Comparison of ENCODE assay signal across 8 mouse cellular contexts in the genomic region with DNA sequence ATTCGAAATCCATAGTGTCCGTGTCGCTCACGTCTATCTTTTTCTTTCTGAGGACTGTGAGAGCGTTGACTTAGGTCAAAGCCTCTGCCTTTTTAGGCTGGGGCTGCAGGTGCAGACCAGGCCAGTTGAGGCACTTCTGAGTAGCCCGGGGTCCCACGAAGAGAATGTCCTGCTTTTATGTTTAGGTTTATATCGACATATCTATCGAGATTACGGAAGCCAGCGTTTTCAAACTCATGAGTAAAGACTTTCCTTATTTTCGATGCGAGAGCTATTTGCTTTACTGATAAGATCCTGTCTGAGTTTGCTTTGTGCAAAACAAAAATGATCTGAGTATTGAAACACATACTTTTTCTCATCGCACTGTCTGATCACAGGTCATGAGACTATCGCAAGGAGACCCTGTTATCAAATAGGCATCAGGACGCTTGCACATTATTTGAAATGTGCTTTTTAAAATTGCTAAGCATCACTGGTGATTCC. TPM values are rescaled to one million over a fixed set of nuclear protein-coding genes. Genes with fewer than 3 reads are reported as not detected.
DNase-seq lines count a peak whose midpoint lies in the region; ATAC-seq lines count a peak whose summit lies in the region.

No protein-coding gene starts in this region.

- H3K27me3 ChIP-seq in lung, embryonic 16.5 days (ENCODE audit: control insufficient read depth, insufficient read depth, low read depth, low read length): peaks cover 43% of the 10 kb centered on the region
- H3K27me3 ChIP-seq in embryonic facial prominence, embryonic 12.5 days: peaks cover 50% of the 10 kb centered on the region
- peaks cover 72% of the 10 kb centered on the region for H3K27me3 ChIP-seq in limb, embryonic 13.5 days

- H3K27ac ChIP-seq in lung, embryonic 16.5 days (ENCODE audit: low read length): no peak overlapping the region; the same call in 1 of the 2 replicates
- no peak overlapping the region for H3K27ac ChIP-seq in embryonic facial prominence, embryonic 12.5 days
- H3K27ac ChIP-seq in limb, embryonic 13.5 days: no peak overlapping the region

- peak overlapping the region; percentile 71 for H3K4me3 ChIP-seq in lung, embryonic 16.5 days (ENCODE audit: low read length)
- peak overlapping the region; percentile 63 for H3K4me3 ChIP-seq in embryonic facial prominence, embryonic 12.5 days
- peak overlapping the region; percentile 64 for H3K4me3 ChIP-seq in limb, embryonic 13.5 days

- no peak for ATAC-seq in lung, embryonic 16.5 days (ENCODE audit: low read depth)
- ATAC-seq in embryonic facial prominence, embryonic 12.5 days (ENCODE audit: insufficient number of reproducible peaks, insufficient read depth, low FRiP score, low TSS enrichment): no peak
- ATAC-seq in limb, embryonic 13.5 days (ENCODE audit: low FRiP score, low read depth): no peak

- H3K36me3 ChIP-seq in lung, embryonic 16.5 days (ENCODE audit: control insufficient read depth, insufficient read depth, low read length): no peaks in the 10 kb centered on the region
- H3K36me3 ChIP-seq in embryonic facial prominence, embryonic 12.5 days: no peaks in the 10 kb centered on the region
- H3K36me3 ChIP-seq in limb, embryonic 13.5 days: no peaks in the 10 kb centered on the region

- DNase-seq in lung, postnatal 10 days: no peak
- peak; percentile 45 for DNase-seq in retina, embryonic 14.5 days (ENCODE audit: low spot score)
- no peak for DNase-seq in right cerebral cortex, postnatal 10 days (ENCODE audit: low spot score in 2 of 2)
- DNase-seq in testis, postnatal 10 days (ENCODE audit: low spot score): no peak
- DNase-seq in kidney, postnatal 10 days: no peak

- no peaks in the 10 kb centered on the region for H3K9me3 ChIP-seq in lung, embryonic 16.5 days (ENCODE audit: control insufficient read depth, low read length)
- no peaks in the 10 kb centered on the region for H3K9me3 ChIP-seq in embryonic facial prominence, embryonic 12.5 days
- H3K9me3 ChIP-seq in limb, embryonic 13.5 days: no peaks in the 10 kb centered on the region

- WGBS in lung, embryonic 16.5 days: 7% methylated on average over 16 of the region's 16 CpGs
- 14% methylated on average over 16 of the region's 16 CpGs for WGBS in embryonic facial prominence, embryonic 12.5 days
- WGBS in limb, embryonic 13.5 days: 17% methylated on average over 16 of the region's 16 CpGs

- H3K4me2 ChIP-seq in lung, embryonic 16.5 days (ENCODE audit: low read depth, low read length): peak overlapping the region; percentile 98
- H3K4me2 ChIP-seq in embryonic facial prominence, embryonic 12.5 days (replicated peaks): peak overlapping the region; percentile 97
- peak overlapping the region; percentile 97 for H3K4me2 ChIP-seq in limb, embryonic 13.5 days (replicated peaks)

- peak overlapping the region; percentile 70 for H3K9ac ChIP-seq in lung, embryonic 16.5 days (ENCODE audit: low read length)
- no peak overlapping the region for H3K9ac ChIP-seq in embryonic facial prominence, embryonic 12.5 days
- no peak overlapping the region for H3K9ac ChIP-seq in limb, embryonic 13.5 days

- peaks cover 5% of the 10 kb centered on the region; the same call in 1 of the 2 replicates for H3K4me1 ChIP-seq in lung, embryonic 16.5 days (replicated peaks; ENCODE audit: control insufficient read depth, insufficient read depth, low read length)
- peaks cover 3% of the 10 kb centered on the region; the same call in 1 of the 2 replicates for H3K4me1 ChIP-seq in embryonic facial prominence, embryonic 12.5 days
- peaks cover 16% of the 10 kb centered on the region for H3K4me1 ChIP-seq in limb, embryonic 13.5 days

RNA-seq across cellular contexts. Expression of a gene that starts 1.8 kb away (rescaled TPM):
- polyA plus RNA-seq in lung, embryonic 16.5 days (2015; fragmentation: Nextera tagmentation; extraction: Ambion mirVana): 2.0 and 3.0 TPM in 2 replicates
- 0.84 and 1.3 TPM in 2 replicates for polyA plus RNA-seq in embryonic facial prominence, embryonic 12.5 days (2016; fragmentation: Nextera tagmentation; extraction: Ambion mirVana)
- 1.4 and 1.5 TPM in 2 replicates for polyA plus RNA-seq in limb, embryonic 13.5 days (2015; fragmentation: Nextera tagmentation; extraction: Ambion mirVana)

RNA-seq across cellular contexts. Expression of a gene that starts 59.0 kb away (rescaled TPM):
- polyA plus RNA-seq in lung, embryonic 16.5 days (2015; fragmentation: Nextera tagmentation; extraction: Ambion mirVana): not detected in 2 replicates
- polyA plus RNA-seq in embryonic facial prominence, embryonic 12.5 days (2016; fragmentation: Nextera tagmentation; extraction: Ambion mirVana): not detected in 2 replicates
- polyA plus RNA-seq in limb, embryonic 13.5 days (2015; fragmentation: Nextera tagmentation; extraction: Ambion mirVana): not detected in 2 replicates
